Comparison of ENCODE assay signal across 27 mouse cellular contexts in genomic region chr14:96348220-96348619, GRCm38 (mm10).
"Had no signal": no experiment of that assay in that cellular context is flagged by ENCODE, and none has a peak within 500 bp of the region (broad histone marks: within the 10 kb centered on the region; RNA-seq: fewer than 3 reads in every experiment).

No protein-coding gene starts in this region.

- H3K36me3 ChIP-seq: heart, embryonic 10.5 days; heart, embryonic 12.5 days; hindbrain, embryonic 10.5 days; hindbrain, embryonic 12.5 days; intestine, embryonic 15.5 days; limb, embryonic 12.5 days; liver, embryonic 13.5 days; liver, embryonic 15.5 days had no signal

- H3K4me1 ChIP-seq: heart, embryonic 10.5 days; heart, embryonic 12.5 days; hindbrain, embryonic 10.5 days; hindbrain, embryonic 12.5 days; intestine, embryonic 15.5 days; limb, embryonic 12.5 days; liver, embryonic 13.5 days; liver, embryonic 15.5 days had no signal

- H3K4me2 ChIP-seq: heart, embryonic 12.5 days; hindbrain, embryonic 12.5 days; hindbrain, embryonic 14.5 days; intestine, embryonic 15.5 days; limb, embryonic 12.5 days; liver, embryonic 11.5 days; liver, embryonic 13.5 days; liver, embryonic 15.5 days had no signal

- H3K9me3 ChIP-seq: heart, embryonic 10.5 days; heart, embryonic 12.5 days; hindbrain, embryonic 10.5 days; hindbrain, embryonic 12.5 days; intestine, embryonic 15.5 days; limb, embryonic 12.5 days; liver, embryonic 13.5 days; liver, embryonic 15.5 days had no signal

- H3K4me3 ChIP-seq: gastrocnemius, adult 2 months; heart, embryonic 10.5 days; heart, embryonic 12.5 days; hindbrain, embryonic 10.5 days; hindbrain, embryonic 12.5 days; intestine, embryonic 15.5 days; layer of hippocampus, adult 2 months; left cerebral cortex, adult 2 months; limb, embryonic 12.5 days; liver, embryonic 13.5 days; liver, embryonic 15.5 days had no signal

- DNase-seq: gastrocnemius, adult 2 months; gastrocnemius, postnatal 10 days; gastrocnemius, postnatal 25 days; heart, adult 18-20 months; heart, postnatal 10 days; heart, postnatal 4 days; kidney, adult 18-20 months; kidney, postnatal 10 days; kidney, postnatal 25 days; kidney, postnatal 4 days; liver; liver, embryonic 13.5 days; liver, postnatal 0 days had no signal

- H3K9ac ChIP-seq: heart, embryonic 12.5 days; hindbrain, embryonic 12.5 days; hindbrain, embryonic 14.5 days; intestine, embryonic 15.5 days; limb, embryonic 12.5 days; liver, embryonic 13.5 days; liver, embryonic 15.5 days; liver, postnatal 0 days had no signal

- ATAC-seq: hindbrain, embryonic 16.5 days; inflammation-experienced regulatory T-cells, adult 6 months; intestine, embryonic 15.5 days; intestine, postnatal 0 days; liver, postnatal 0 days had no signal

- H3K27me3 ChIP-seq: heart, embryonic 12.5 days; hindbrain, embryonic 12.5 days; intestine, embryonic 15.5 days; limb, embryonic 12.5 days; liver, embryonic 13.5 days; liver, embryonic 15.5 days had no signal

- H3K27ac ChIP-seq: gastrocnemius, adult 2 months; heart, embryonic 10.5 days; hindbrain, embryonic 10.5 days; hindbrain, embryonic 12.5 days; hindbrain, embryonic 14.5 days; intestine, embryonic 15.5 days; layer of hippocampus, adult 2 months; left cerebral cortex, adult 2 months; limb, embryonic 12.5 days; liver, embryonic 13.5 days; liver, embryonic 15.5 days had no signal
